Mouse (Mus musculus): ENCODE data around the gene Tmem53. TPM values are rescaled to one million over a fixed set of nuclear protein-coding genes. Genes with fewer than 3 reads are reported as not detected.

The Tmem53 gene
- total RNA-seq, 1 experiment: 3.4 TPM

- no peaks in the 10 kb centered on the region for H3K9me3 ChIP-seq (ENCODE audit: control insufficient read depth, insufficient read depth, low read depth, low read length)
- H3K9ac ChIP-seq (ENCODE audit: insufficient read depth, low read depth, low read length, poor library complexity, severe bottlenecking): no peak overlapping the region
- H3K27ac ChIP-seq (ENCODE audit: insufficient read depth, low read depth, low read length, poor library complexity, severe bottlenecking): no peak overlapping the region
- DNase-seq (ENCODE audit: low read depth, low spot score): no peak
- no peaks in the 10 kb centered on the region for H3K36me3 ChIP-seq (ENCODE audit: control insufficient read depth, insufficient read depth, low read length, poor library complexity, severe bottlenecking)
- H3K4me3 ChIP-seq (ENCODE audit: insufficient read depth in 1 of 2, low read depth in 1 of 2, low read length in 2 of 2, poor library complexity in 1 of 2, severe bottlenecking in 1 of 2): no peak overlapping the region
- in situ Hi-C loops (cut with MboI; ENCODE audit: low sequenced_read_pairs in 2 of 2, unreplicated experiment in 2 of 2): no loop called here
- H3K4me1 ChIP-seq (ENCODE audit: control insufficient read depth in 2 of 2, insufficient read depth in 2 of 2, low read length in 2 of 2, poor library complexity in 1 of 2): peaks cover 2 to 3% of the 10 kb centered on the region in 2 experiments; a peak in 1 of 4 replicates
- TF ChIP-seq MAFK (IDR thresholded peaks at IDR 0.05; ENCODE audit: insufficient read depth, low read depth, low read length): no peak
These were observed 30.8 kb upstream of the Tmem53 start for GRCm38 (mm10) chr4:117220741-117221515.

GRCm38 (mm10) chr4:117221836-117222235 lies 29.9 kb upstream of the Tmem53 start:
- Histone ChIP-seq H3K27ac (ENCODE audit: insufficient read depth, low read depth, low read length, poor library complexity, severe bottlenecking) (no peak overlapping the region), H3K9me3 (ENCODE audit: control insufficient read depth, insufficient read depth, low read depth, low read length) (no peaks in the 10 kb centered on the region), H3K9ac (ENCODE audit: insufficient read depth, low read depth, low read length, poor library complexity, severe bottlenecking) (no peak overlapping the region), H3K4me1 (ENCODE audit: control insufficient read depth in 2 of 2, insufficient read depth in 2 of 2, low read length in 2 of 2, poor library complexity in 1 of 2) (peaks cover 2 to 3% of the 10 kb centered on the region in 2 experiments; a peak in 1 of 4 replicates), H3K4me3 (ENCODE audit: insufficient read depth in 1 of 2, low read depth in 1 of 2, low read length in 2 of 2, poor library complexity in 1 of 2, severe bottlenecking in 1 of 2) (no peak overlapping the region), H3K36me3 (ENCODE audit: control insufficient read depth, insufficient read depth, low read length, poor library complexity, severe bottlenecking) (no peaks in the 10 kb centered on the region)
- DNase-seq (ENCODE audit: low read depth, low spot score): no peak
- in situ Hi-C loops (cut with MboI; ENCODE audit: low sequenced_read_pairs in 2 of 2, unreplicated experiment in 2 of 2): no loop called here
- no peak for TF ChIP-seq MAFK (IDR thresholded peaks at IDR 0.05; ENCODE audit: insufficient read depth, low read depth, low read length)
- no peak for TF ChIP-seq HCFC1 (IDR thresholded peaks at IDR 0.05; ENCODE audit: borderline replicate concordance, insufficient read depth, low read length)
- TF ChIP-seq ZNF384 (IDR thresholded peaks at IDR 0.05; ENCODE audit: low read depth, low read length): no peak
- TF ChIP-seq CHD2 (IDR thresholded peaks at IDR 0.05; ENCODE audit: low read depth, low read length): no peak
- TF ChIP-seq ZC3H11A (IDR thresholded peaks at IDR 0.05; ENCODE audit: borderline replicate concordance, low read depth, low read length): no peak

GRCm38 (mm10) chr4:117223001-117223400 lies 28.8 kb upstream of the Tmem53 start:
- no peak for DNase-seq (ENCODE audit: low read depth, low spot score)
- TF ChIP-seq CHD2 (IDR thresholded peaks at IDR 0.05; ENCODE audit: low read depth, low read length): no peak
- no peak for TF ChIP-seq ZNF384 (IDR thresholded peaks at IDR 0.05; ENCODE audit: low read depth, low read length)
- no peak for TF ChIP-seq HCFC1 (IDR thresholded peaks at IDR 0.05; ENCODE audit: borderline replicate concordance, insufficient read depth, low read length)
- TF ChIP-seq MAFK (IDR thresholded peaks at IDR 0.05; ENCODE audit: insufficient read depth, low read depth, low read length): no peak
- H3K36me3 ChIP-seq (ENCODE audit: control insufficient read depth, insufficient read depth, low read length, poor library complexity, severe bottlenecking): no peaks in the 10 kb centered on the region
- no peak overlapping the region for H3K27ac ChIP-seq (ENCODE audit: insufficient read depth, low read depth, low read length, poor library complexity, severe bottlenecking)
- H3K4me3 ChIP-seq (ENCODE audit: insufficient read depth in 1 of 2, low read depth in 1 of 2, low read length in 2 of 2, poor library complexity in 1 of 2, severe bottlenecking in 1 of 2): no peak overlapping the region
- H3K9ac ChIP-seq (ENCODE audit: insufficient read depth, low read depth, low read length, poor library complexity, severe bottlenecking): no peak overlapping the region
- peaks cover 2 to 3% of the 10 kb centered on the region in 2 experiments; a peak in 1 of 4 replicates for H3K4me1 ChIP-seq (ENCODE audit: control insufficient read depth in 2 of 2, insufficient read depth in 2 of 2, low read length in 2 of 2, poor library complexity in 1 of 2)
- in situ Hi-C loops (cut with MboI; ENCODE audit: low sequenced_read_pairs in 2 of 2, unreplicated experiment in 2 of 2): no loop called here
- H3K9me3 ChIP-seq (ENCODE audit: control insufficient read depth, insufficient read depth, low read depth, low read length): no peaks in the 10 kb centered on the region

GRCm38 (mm10) chr4:117224122-117224521 lies 27.6 kb upstream of the Tmem53 start:
- no peaks in the 10 kb centered on the region for H3K36me3 ChIP-seq (ENCODE audit: control insufficient read depth, insufficient read depth, low read length, poor library complexity, severe bottlenecking)
- in situ Hi-C loops (cut with MboI; ENCODE audit: low sequenced_read_pairs in 2 of 2, unreplicated experiment in 2 of 2): no loop called here
- TF ChIP-seq HCFC1 (IDR thresholded peaks at IDR 0.05; ENCODE audit: borderline replicate concordance, insufficient read depth, low read length) (no peak), ZNF384 (IDR thresholded peaks at IDR 0.05; ENCODE audit: low read depth, low read length) (no peak), MAFK (IDR thresholded peaks at IDR 0.05; ENCODE audit: insufficient read depth, low read depth, low read length) (no peak), CHD2 (IDR thresholded peaks at IDR 0.05; ENCODE audit: low read depth, low read length) (no peak), ZC3H11A (IDR thresholded peaks at IDR 0.05; ENCODE audit: borderline replicate concordance, low read depth, low read length) (no peak)
- no peak for DNase-seq (ENCODE audit: low read depth, low spot score)
- no peak overlapping the region for H3K4me3 ChIP-seq (ENCODE audit: insufficient read depth in 1 of 2, low read depth in 1 of 2, low read length in 2 of 2, poor library complexity in 1 of 2, severe bottlenecking in 1 of 2)
- H3K27ac ChIP-seq (ENCODE audit: insufficient read depth, low read depth, low read length, poor library complexity, severe bottlenecking): no peak overlapping the region
- peaks cover 0 to 3% of the 10 kb centered on the region in 2 experiments; a peak in 1 of 4 replicates for H3K4me1 ChIP-seq (ENCODE audit: control insufficient read depth in 2 of 2, insufficient read depth in 2 of 2, low read length in 2 of 2, poor library complexity in 1 of 2)
- no peaks in the 10 kb centered on the region for H3K9me3 ChIP-seq (ENCODE audit: control insufficient read depth, insufficient read depth, low read depth, low read length)
- no peak overlapping the region for H3K9ac ChIP-seq (ENCODE audit: insufficient read depth, low read depth, low read length, poor library complexity, severe bottlenecking)

Data from ES-E14 (cell line).